Mouse (Mus musculus): ENCODE data around the gene Armc2. TPM values are rescaled to one million over a fixed set of nuclear protein-coding genes. Genes with fewer than 3 reads are reported as not detected.

The Armc2 gene
- polyA plus RNA-seq, 1 experiment: 2.9 TPM

DNA sequence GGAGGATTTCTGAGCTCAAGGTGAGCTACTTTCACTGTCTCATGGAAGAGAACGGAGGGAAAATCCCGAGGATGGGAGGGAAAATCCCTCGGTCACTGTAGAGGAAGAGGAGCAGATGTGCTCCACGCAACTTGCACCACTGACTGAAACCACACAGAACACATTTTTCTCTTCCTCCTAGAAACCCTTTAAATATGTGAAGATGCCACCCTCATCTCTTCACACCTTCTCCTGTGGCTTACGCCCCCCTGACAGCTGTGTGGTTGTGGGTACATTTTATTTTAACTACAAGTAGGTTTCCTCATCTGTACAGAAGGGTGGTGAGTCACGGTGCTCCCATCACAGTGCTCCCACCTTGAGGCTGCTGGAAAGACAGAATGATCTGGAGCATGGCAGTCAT lies 34.0 kb downstream of the Armc2 start:
- Histone ChIP-seq H3K27ac (ENCODE audit: insufficient read depth, low read length) (no peak overlapping the region), H3K4me1 (ENCODE audit: control insufficient read depth, insufficient read depth, low read length) (no peaks in the 10 kb centered on the region), H3K4me3 (ENCODE audit: insufficient read depth, low read length) (no peak overlapping the region)
- no peak for TF ChIP-seq CTCF (IDR thresholded peaks at IDR 0.05; ENCODE audit: borderline replicate concordance, insufficient read depth, low read length)
- no peak for TF ChIP-seq POLR2A (IDR thresholded peaks at IDR 0.05; ENCODE audit: low read depth, low read length)

GRCm38 (mm10) chr10:41982821-41983220 lies 35.4 kb downstream of the Armc2 start:
- Histone ChIP-seq H3K27ac (ENCODE audit: insufficient read depth, low read length) (no peak overlapping the region), H3K4me3 (ENCODE audit: insufficient read depth, low read length) (no peak overlapping the region), H3K4me1 (ENCODE audit: control insufficient read depth, insufficient read depth, low read length) (no peaks in the 10 kb centered on the region)
- TF ChIP-seq POLR2A (IDR thresholded peaks at IDR 0.05; ENCODE audit: low read depth, low read length): no peak
- no peak for TF ChIP-seq CTCF (IDR thresholded peaks at IDR 0.05; ENCODE audit: borderline replicate concordance, insufficient read depth, low read length)

- Histone ChIP-seq H3K4me1 (ENCODE audit: control insufficient read depth, insufficient read depth, low read length) (no peaks in the 10 kb centered on the region), H3K27ac (ENCODE audit: insufficient read depth, low read length) (no peak overlapping the region), H3K4me3 (ENCODE audit: insufficient read depth, low read length) (no peak overlapping the region)
- no peak for TF ChIP-seq CTCF (IDR thresholded peaks at IDR 0.05; ENCODE audit: borderline replicate concordance, insufficient read depth, low read length)
- no peak for TF ChIP-seq POLR2A (IDR thresholded peaks at IDR 0.05; ENCODE audit: low read depth, low read length)
These were observed 37.4 kb downstream of the Armc2 start for GRCm38 (mm10) chr10:41980772-41981383.

DNA sequence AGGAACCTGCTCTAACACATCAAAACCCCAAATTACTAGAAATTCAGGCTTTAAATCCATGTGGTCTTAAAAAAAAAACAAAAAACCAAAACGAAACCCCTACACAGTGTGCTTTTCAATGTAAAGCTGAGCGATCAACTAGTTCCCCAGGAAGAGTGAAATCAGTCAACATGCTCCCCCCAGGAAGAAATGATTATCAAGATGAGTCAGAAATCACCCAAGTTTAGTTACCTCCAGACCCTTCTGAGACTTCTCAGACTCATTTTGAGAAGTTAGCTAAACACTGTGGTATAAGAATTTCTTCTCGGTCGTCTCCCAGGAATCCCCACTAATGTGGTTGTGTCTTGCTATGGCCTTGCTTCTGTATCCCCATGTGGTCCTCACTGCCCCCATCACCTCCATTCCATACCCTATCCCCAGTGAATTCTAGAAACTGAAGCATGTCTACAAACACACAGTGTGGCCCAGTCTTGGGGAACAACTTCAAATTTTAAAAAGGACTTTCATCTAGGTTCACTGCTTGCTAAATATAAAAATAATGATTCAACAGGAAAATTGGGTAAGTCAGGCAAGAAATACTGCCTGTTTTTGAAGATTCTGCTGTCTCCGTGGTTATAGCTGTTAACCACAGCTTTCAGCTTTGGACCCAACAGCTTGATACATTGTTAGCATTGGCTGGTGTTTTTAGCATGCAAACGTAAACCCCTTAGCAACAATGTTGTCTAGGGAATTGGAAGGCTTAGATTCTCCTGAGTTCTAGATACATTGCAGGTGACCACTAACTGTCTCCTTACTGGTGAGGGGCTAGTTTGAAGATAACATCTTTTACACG lies 39.6 kb downstream of the Armc2 start:
- H3K4me1 ChIP-seq (ENCODE audit: control insufficient read depth, insufficient read depth, low read length): no peaks in the 10 kb centered on the region
- TF ChIP-seq POLR2A (IDR thresholded peaks at IDR 0.05; ENCODE audit: low read depth, low read length) (no peak), CTCF (IDR thresholded peaks at IDR 0.05; ENCODE audit: borderline replicate concordance, insufficient read depth, low read length) (no peak)
- no peak overlapping the region for H3K27ac ChIP-seq (ENCODE audit: insufficient read depth, low read length)
- no peak overlapping the region for H3K4me3 ChIP-seq (ENCODE audit: insufficient read depth, low read length)

DNA sequence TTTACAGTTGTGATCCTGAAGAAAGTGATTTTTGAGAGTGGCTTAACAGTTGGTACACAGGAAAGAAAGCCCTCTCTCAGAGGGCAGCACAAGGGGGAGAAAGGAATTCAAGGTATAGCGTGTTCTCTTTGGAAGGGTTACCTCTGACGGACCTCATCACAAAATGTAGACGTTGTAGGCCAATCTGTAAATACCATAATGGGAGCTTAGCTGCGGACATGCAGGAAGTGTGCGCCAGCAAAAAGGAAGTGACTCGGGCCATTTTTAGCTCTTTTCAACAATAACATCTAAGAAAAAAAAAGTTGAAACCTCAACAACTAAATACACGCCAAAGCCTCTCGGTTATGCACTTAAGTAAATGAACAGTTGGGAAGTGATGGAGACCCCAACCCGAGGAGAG lies 45.6 kb downstream of the Armc2 start:
- H3K4me1 ChIP-seq (ENCODE audit: control insufficient read depth, insufficient read depth, low read length): no peaks in the 10 kb centered on the region
- no peak overlapping the region for H3K27ac ChIP-seq (ENCODE audit: insufficient read depth, low read length)
- TF ChIP-seq CTCF (IDR thresholded peaks at IDR 0.05; ENCODE audit: borderline replicate concordance, insufficient read depth, low read length) (no peak), POLR2A (IDR thresholded peaks at IDR 0.05; ENCODE audit: low read depth, low read length) (no peak)
- H3K4me3 ChIP-seq (ENCODE audit: insufficient read depth, low read length): no peak overlapping the region

GRCm38 (mm10) chr10:41967915-41968635 lies 50.2 kb downstream of the Armc2 start:
- no peak overlapping the region for H3K4me3 ChIP-seq (ENCODE audit: insufficient read depth, low read length)
- TF ChIP-seq CTCF (IDR thresholded peaks at IDR 0.05; ENCODE audit: borderline replicate concordance, insufficient read depth, low read length) (no peak), POLR2A (IDR thresholded peaks at IDR 0.05; ENCODE audit: low read depth, low read length) (no peak)
- H3K4me1 ChIP-seq (ENCODE audit: control insufficient read depth, insufficient read depth, low read length): no peaks in the 10 kb centered on the region
- no peak overlapping the region for H3K27ac ChIP-seq (ENCODE audit: insufficient read depth, low read length)

- no peak overlapping the region for H3K4me3 ChIP-seq (ENCODE audit: insufficient read depth, low read length)
- TF ChIP-seq POLR2A (IDR thresholded peaks at IDR 0.05; ENCODE audit: low read depth, low read length) (no peak), CTCF (IDR thresholded peaks at IDR 0.05; ENCODE audit: borderline replicate concordance, insufficient read depth, low read length) (no peak)
- no peaks in the 10 kb centered on the region for H3K4me1 ChIP-seq (ENCODE audit: control insufficient read depth, insufficient read depth, low read length)
- H3K27ac ChIP-seq (ENCODE audit: insufficient read depth, low read length): no peak overlapping the region
These were observed 55.5 kb downstream of the Armc2 start for GRCm38 (mm10) chr10:41962725-41963124.

GRCm38 (mm10) chr10:41959808-41960207 lies 58.4 kb downstream of the Armc2 start:
- Histone ChIP-seq H3K27ac (ENCODE audit: insufficient read depth, low read length) (no peak overlapping the region), H3K4me1 (ENCODE audit: control insufficient read depth, insufficient read depth, low read length) (no peaks in the 10 kb centered on the region), H3K4me3 (ENCODE audit: insufficient read depth, low read length) (no peak overlapping the region)
- no peak for TF ChIP-seq POLR2A (IDR thresholded peaks at IDR 0.05; ENCODE audit: low read depth, low read length)
- no peak for TF ChIP-seq CTCF (IDR thresholded peaks at IDR 0.05; ENCODE audit: borderline replicate concordance, insufficient read depth, low read length)

GRCm38 (mm10) chr10:41958677-41959274 lies 59.5 kb downstream of the Armc2 start:
- TF ChIP-seq CTCF (IDR thresholded peaks at IDR 0.05; ENCODE audit: borderline replicate concordance, insufficient read depth, low read length) (no peak), POLR2A (IDR thresholded peaks at IDR 0.05; ENCODE audit: low read depth, low read length) (no peak)
- Histone ChIP-seq H3K27ac (ENCODE audit: insufficient read depth, low read length) (no peak overlapping the region), H3K4me3 (ENCODE audit: insufficient read depth, low read length) (no peak overlapping the region), H3K4me1 (ENCODE audit: control insufficient read depth, insufficient read depth, low read length) (no peaks in the 10 kb centered on the region)
